Mouse (Mus musculus) lung, adult 2 months (tissue): ENCODE results near the gene Dlg1.

Experiments
- CTCF ChIP-seq: fragments of 200-500 bp; IDR thresholded peaks from 2 replicates; pipeline ENCODE4 v1.5.1; 2011; ENCODE audit warnings: mild to moderate bottlenecking, low read length, control low read depth; ENCODE audit not compliant: insufficient read depth
- POLR2A ChIP-seq: fragments of 200-500 bp; IDR thresholded peaks from 2 replicates; pipeline ENCODE4 v1.6.1; 2011; ENCODE audit warnings: low read depth, mild to moderate bottlenecking, control low read depth, low read length, borderline replicate concordance; ENCODE audit errors: extremely low read depth

- TF ChIP-seq CTCF: no peak
- TF ChIP-seq POLR2A: no peak
Observed at GRCm38 (mm10) chr16:31707326-31707725, 44.1 kb downstream of the Dlg1 start.
